Mouse (Mus musculus): ENCODE data around the gene Rap1gap2. TPM values are rescaled to one million over a fixed set of nuclear protein-coding genes. Genes with fewer than 3 reads are reported as not detected.
A peak's percentile ranks its signal among the peaks of the same experiment; 100 is the strongest.

Rap1gap2 gene
- polyA plus RNA-seq, 1 experiment: 71.0 TPM

- no peaks in the 10 kb centered on the region for H3K27me3 ChIP-seq (ENCODE audit: control insufficient read depth, insufficient read depth, low read length)
- 49% methylated on average over 4 of the region's 4 CpGs for WGBS
- peak; percentile 80 to 85 for DNase-seq
- TF ChIP-seq CTCF (IDR thresholded peaks at IDR 0.05; ENCODE audit: borderline replicate concordance, insufficient read depth, low read depth, low read length): no peak
- no peak for TF ChIP-seq POLR2A (IDR thresholded peaks at IDR 0.05; ENCODE audit: borderline replicate concordance, insufficient read depth, low read length)
- peaks cover 6% of the 10 kb centered on the region; the same call in 1 of the 2 replicates for H3K4me1 ChIP-seq (ENCODE audit: control insufficient read depth, insufficient read depth, low read length)
- H3K4me3 ChIP-seq (replicated peaks; ENCODE audit: insufficient read depth, low read depth, low read length): no peak overlapping the region
- no peak overlapping the region for H3K27ac ChIP-seq (ENCODE audit: insufficient read depth, low read length)
Measured at GRCm38 (mm10) chr11:74408587-74409446, 201.9 kb downstream of the Rap1gap2 start.

- Histone ChIP-seq H3K27ac (ENCODE audit: insufficient read depth, low read length) (no peak overlapping the region), H3K4me1 (ENCODE audit: control insufficient read depth, insufficient read depth, low read length) (peaks cover 6% of the 10 kb centered on the region; the same call in 1 of the 2 replicates), H3K4me3 (replicated peaks; ENCODE audit: insufficient read depth, low read depth, low read length) (no peak overlapping the region), H3K27me3 (ENCODE audit: control insufficient read depth, insufficient read depth, low read length) (no peaks in the 10 kb centered on the region)
- DNase-seq: no peak
- WGBS: 87% methylated on average over 7 of the region's 7 CpGs
- TF ChIP-seq CTCF (IDR thresholded peaks at IDR 0.05; ENCODE audit: borderline replicate concordance, insufficient read depth, low read depth, low read length) (no peak), POLR2A (IDR thresholded peaks at IDR 0.05; ENCODE audit: borderline replicate concordance, insufficient read depth, low read length) (no peak)
Measured at GRCm38 (mm10) chr11:74405201-74405600, 205.5 kb downstream of the Rap1gap2 start.

GRCm38 (mm10) chr11:74404216-74404615, 206.5 kb downstream of the Rap1gap2 start:
- DNase-seq: no peak
- no peaks in the 10 kb centered on the region for H3K27me3 ChIP-seq (ENCODE audit: control insufficient read depth, insufficient read depth, low read length)
- TF ChIP-seq POLR2A (IDR thresholded peaks at IDR 0.05; ENCODE audit: borderline replicate concordance, insufficient read depth, low read length): no peak
- TF ChIP-seq CTCF (IDR thresholded peaks at IDR 0.05; ENCODE audit: borderline replicate concordance, insufficient read depth, low read depth, low read length): no peak
- WGBS: 66% methylated on average over 2 of the region's 2 CpGs
- no peak overlapping the region for H3K4me3 ChIP-seq (replicated peaks; ENCODE audit: insufficient read depth, low read depth, low read length)
- H3K4me1 ChIP-seq (ENCODE audit: control insufficient read depth, insufficient read depth, low read length): peaks cover 3% of the 10 kb centered on the region; the same call in 1 of the 2 replicates
- H3K27ac ChIP-seq (ENCODE audit: insufficient read depth, low read length): no peak overlapping the region

- no peaks in the 10 kb centered on the region for H3K4me1 ChIP-seq (ENCODE audit: control insufficient read depth, insufficient read depth, low read length)
- no peak for DNase-seq
- H3K4me3 ChIP-seq (replicated peaks; ENCODE audit: insufficient read depth, low read depth, low read length): no peak overlapping the region
- WGBS: 70% methylated on average over 2 of the region's 2 CpGs
- H3K27me3 ChIP-seq (ENCODE audit: control insufficient read depth, insufficient read depth, low read length): no peaks in the 10 kb centered on the region
- no peak overlapping the region for H3K27ac ChIP-seq (ENCODE audit: insufficient read depth, low read length)
- TF ChIP-seq POLR2A (IDR thresholded peaks at IDR 0.05; ENCODE audit: borderline replicate concordance, insufficient read depth, low read length): no peak
- peak; percentile 51; the same call in 1 of the 2 replicates for TF ChIP-seq CTCF (IDR thresholded peaks at IDR 0.05; ENCODE audit: borderline replicate concordance, insufficient read depth, low read depth, low read length)
Measured at GRCm38 (mm10) chr11:74402126-74402525, 208.6 kb downstream of the Rap1gap2 start.

- no peaks in the 10 kb centered on the region for H3K4me1 ChIP-seq (ENCODE audit: control insufficient read depth, insufficient read depth, low read length)
- WGBS: 72% methylated on average over 18 of the region's 18 CpGs
- H3K27me3 ChIP-seq (ENCODE audit: control insufficient read depth, insufficient read depth, low read length): no peaks in the 10 kb centered on the region
- H3K27ac ChIP-seq (ENCODE audit: insufficient read depth, low read length): no peak overlapping the region
- no peak overlapping the region for H3K4me3 ChIP-seq (replicated peaks; ENCODE audit: insufficient read depth, low read depth, low read length)
- TF ChIP-seq CTCF (IDR thresholded peaks at IDR 0.05; ENCODE audit: borderline replicate concordance, insufficient read depth, low read depth, low read length): no peak
- no peak for TF ChIP-seq POLR2A (IDR thresholded peaks at IDR 0.05; ENCODE audit: borderline replicate concordance, insufficient read depth, low read length)
- DNase-seq: no peak
Measured at GRCm38 (mm10) chr11:74395583-74395982, 215.1 kb downstream of the Rap1gap2 start.

GRCm38 (mm10) chr11:74393489-74393888, 217.2 kb downstream of the Rap1gap2 start:
- no peak overlapping the region for H3K4me3 ChIP-seq (replicated peaks; ENCODE audit: insufficient read depth, low read depth, low read length)
- DNase-seq: no peak
- H3K27me3 ChIP-seq (ENCODE audit: control insufficient read depth, insufficient read depth, low read length): no peaks in the 10 kb centered on the region
- no peak overlapping the region for H3K27ac ChIP-seq (ENCODE audit: insufficient read depth, low read length)
- TF ChIP-seq CTCF (IDR thresholded peaks at IDR 0.05; ENCODE audit: borderline replicate concordance, insufficient read depth, low read depth, low read length) (no peak), POLR2A (IDR thresholded peaks at IDR 0.05; ENCODE audit: borderline replicate concordance, insufficient read depth, low read length) (no peak)
- no peaks in the 10 kb centered on the region for H3K4me1 ChIP-seq (ENCODE audit: control insufficient read depth, insufficient read depth, low read length)
- WGBS: 65% methylated on average over 5 of the region's 5 CpGs

GRCm38 (mm10) chr11:74392903-74393302, 217.8 kb downstream of the Rap1gap2 start:
- WGBS: 70% methylated on average over 6 of the region's 6 CpGs
- Histone ChIP-seq H3K27ac (ENCODE audit: insufficient read depth, low read length) (no peak overlapping the region), H3K4me3 (replicated peaks; ENCODE audit: insufficient read depth, low read depth, low read length) (no peak overlapping the region), H3K27me3 (ENCODE audit: control insufficient read depth, insufficient read depth, low read length) (no peaks in the 10 kb centered on the region), H3K4me1 (ENCODE audit: control insufficient read depth, insufficient read depth, low read length) (no peaks in the 10 kb centered on the region)
- TF ChIP-seq CTCF (IDR thresholded peaks at IDR 0.05; ENCODE audit: borderline replicate concordance, insufficient read depth, low read depth, low read length): no peak
- TF ChIP-seq POLR2A (IDR thresholded peaks at IDR 0.05; ENCODE audit: borderline replicate concordance, insufficient read depth, low read length): no peak
- DNase-seq: no peak

- Histone ChIP-seq H3K4me1 (ENCODE audit: control insufficient read depth, insufficient read depth, low read length) (peaks cover 4% of the 10 kb centered on the region; the same call in 1 of the 2 replicates), H3K27ac (ENCODE audit: insufficient read depth, low read length) (no peak overlapping the region), H3K27me3 (ENCODE audit: control insufficient read depth, insufficient read depth, low read length) (no peaks in the 10 kb centered on the region), H3K4me3 (replicated peaks; ENCODE audit: insufficient read depth, low read depth, low read length) (no peak overlapping the region)
- TF ChIP-seq POLR2A (IDR thresholded peaks at IDR 0.05; ENCODE audit: borderline replicate concordance, insufficient read depth, low read length) (no peak), CTCF (IDR thresholded peaks at IDR 0.05; ENCODE audit: borderline replicate concordance, insufficient read depth, low read depth, low read length) (no peak)
- WGBS: 94% methylated on average over 11 of the region's 11 CpGs
- DNase-seq: no peak
Measured at GRCm38 (mm10) chr11:74391899-74392298, 218.8 kb downstream of the Rap1gap2 start.

Data from cerebellum, adult 2 months (tissue).